Mouse (Mus musculus) CH12.LX (cell line): ENCODE data around the gene Tbl2. TPM values are rescaled to one million over a fixed set of nuclear protein-coding genes. Genes with fewer than 3 reads are reported as not detected.

Experiments
- DNase-seq: peaks from one replicate; pipeline ENCODE4 v3.0.0-alpha.2; 2013; ENCODE audit errors: extremely low read depth
- H3K27ac ChIP-seq: 2 replicates; pipeline ENCODE4 v1.5.1; 2012; ENCODE audit warnings: low read depth, mild to moderate bottlenecking, control low read depth, moderate library complexity; ENCODE audit not compliant: insufficient read depth
- H3K27me3 ChIP-seq: replicated peaks from 2 replicates; pipeline ENCODE3; 2012; ENCODE audit warnings: inconsistent platforms
- H3K36me3 ChIP-seq, 2 experiments: replicated peaks in 1 of 2; 2 replicates each; pipeline versions ENCODE3 to v1.6.1; 2012; ENCODE audit warnings: inconsistent platforms in 1 of 2, low read length in 1 of 2, mild to moderate bottlenecking in 1 of 2, mixed read lengths in 1 of 2, moderate library complexity in 1 of 2; ENCODE audit not compliant: control insufficient read depth in 1 of 2, insufficient read depth in 1 of 2
- H3K4me1 ChIP-seq, 2 experiments: 2 replicates each; pipeline ENCODE4 v1.6.1; 2012; ENCODE audit warnings: inconsistent platforms in 1 of 2, moderate library complexity in 1 of 2; ENCODE audit not compliant: insufficient read depth in 2 of 2, control insufficient read depth in 1 of 2
- H3K4me2 ChIP-seq: 2 replicates; pipeline ENCODE4 v1.6.1; 2012; ENCODE audit warnings: low read depth, mild to moderate bottlenecking, control low read depth; ENCODE audit not compliant: poor library complexity, insufficient read depth, severe bottlenecking
- H3K4me3 ChIP-seq, 3 experiments: fragments of 150-350 bp in 1 of 3; sonication (generic) in 1 of 3; replicated peaks in 1 of 3; 2 replicates each; pipeline versions ENCODE3 to v1.5.1; 2011 to 2012; ENCODE audit warnings: low read depth in 2 of 3, low read length in 2 of 3, mild to moderate bottlenecking in 2 of 3, moderate library complexity in 2 of 3, control low read depth in 1 of 3, improper control_type of control experiment in 1 of 3, inconsistent platforms in 1 of 3, mixed read lengths in 1 of 3; ENCODE audit not compliant: poor library complexity in 1 of 3
- H3K79me2 ChIP-seq: replicated peaks from 2 replicates; pipeline ENCODE4 v1.6.1; 2012; ENCODE audit warnings: mild to moderate bottlenecking, moderate library complexity; ENCODE audit not compliant: control insufficient read depth, poor library complexity, insufficient read depth, severe bottlenecking; ENCODE audit errors: extremely low read depth
- H3K9ac ChIP-seq: 2 replicates; pipeline ENCODE4 v1.6.1; 2012; ENCODE audit warnings: low read depth, mild to moderate bottlenecking, control low read depth, moderate library complexity; ENCODE audit not compliant: insufficient read depth
- H3K9me3 ChIP-seq: replicated peaks from 2 replicates; pipeline ENCODE3; 2012; ENCODE audit warnings: low read length, inconsistent platforms, mixed read lengths
- CHD1 ChIP-seq: IDR thresholded peaks from 2 replicates; pipeline ENCODE4 v1.6.1; 2012; ENCODE audit warnings: low read depth, low read length, improper control_type of control experiment, inconsistent platforms
- E2F4 ChIP-seq: IDR thresholded peaks from 2 replicates; pipeline ENCODE4 v1.6.1; 2011; ENCODE audit warnings: low read depth, low read length, improper control_type of control experiment; ENCODE audit not compliant: insufficient replicate concordance
- GABPA ChIP-seq: IDR thresholded peaks from 2 replicates; pipeline ENCODE4 v1.6.1; 2012; ENCODE audit warnings: low read depth, low read length, improper control_type of control experiment, inconsistent platforms; ENCODE audit not compliant: insufficient replicate concordance
- KAT2A ChIP-seq: IDR thresholded peaks from 2 replicates; pipeline ENCODE4 v1.6.1; 2012; ENCODE audit warnings: low read length, improper control_type of control experiment, inconsistent platforms; ENCODE audit not compliant: insufficient replicate concordance
- MAX ChIP-seq: IDR thresholded peaks from 2 replicates; pipeline ENCODE4 v1.6.1; 2011; ENCODE audit warnings: low read length, improper control_type of control experiment
- MAZ ChIP-seq: IDR thresholded peaks from 2 replicates; pipeline ENCODE4 v1.6.1; 2012; ENCODE audit warnings: low read depth, mild to moderate bottlenecking, inconsistent platforms, low read length, improper control_type of control experiment, moderate library complexity
- MXI1 ChIP-seq: IDR thresholded peaks from 2 replicates; pipeline ENCODE4 v1.6.1; 2011; ENCODE audit warnings: mild to moderate bottlenecking, low read depth, low read length, improper control_type of control experiment
- MYC ChIP-seq: IDR thresholded peaks from 2 replicates; pipeline ENCODE4 v1.6.1; 2011; ENCODE audit warnings: low read depth, mild to moderate bottlenecking, improper control_type of control experiment, low read length
- NRF1 ChIP-seq: IDR thresholded peaks from 2 replicates; pipeline ENCODE4 v1.6.1; 2014; ENCODE audit warnings: low read depth, mild to moderate bottlenecking, inconsistent platforms, low read length, improper control_type of control experiment, moderate library complexity
- PAX5 ChIP-seq: IDR thresholded peaks from 2 replicates; pipeline ENCODE4 v1.6.1; 2012; ENCODE audit warnings: low read length, inconsistent platforms, mixed read lengths
- POLR2AphosphoS2 ChIP-seq: IDR thresholded peaks from 2 replicates; pipeline ENCODE4 v1.6.1; 2011; ENCODE audit warnings: low read depth, low read length, improper control_type of control experiment
- RAD21 ChIP-seq: IDR thresholded peaks from 2 replicates; pipeline ENCODE4 v1.6.1; 2011; ENCODE audit warnings: low read depth, mild to moderate bottlenecking, low read length, improper control_type of control experiment, moderate library complexity
- RCOR1 ChIP-seq: conservative IDR thresholded peaks from 2 replicates; pipeline ENCODE4 v1.6.1; 2012; ENCODE audit warnings: low read depth, mild to moderate bottlenecking, inconsistent platforms, low read length, improper control_type of control experiment
- SIN3A ChIP-seq: IDR thresholded peaks from 2 replicates; pipeline ENCODE4 v1.6.1; 2012; ENCODE audit warnings: low read length, improper control_type of control experiment, inconsistent platforms
- SMC3 ChIP-seq: IDR thresholded peaks from 2 replicates; pipeline ENCODE4 v1.6.1; 2011; ENCODE audit warnings: low read depth, low read length, improper control_type of control experiment
- UBTF ChIP-seq: IDR thresholded peaks from 2 replicates; pipeline ENCODE4 v1.6.1; 2012; ENCODE audit warnings: low read depth, mild to moderate bottlenecking, inconsistent platforms, low read length, improper control_type of control experiment, moderate library complexity
- USF1 ChIP-seq: IDR thresholded peaks from 2 replicates; pipeline ENCODE4 v1.6.1; 2014; ENCODE audit warnings: low read depth, mild to moderate bottlenecking, inconsistent platforms, low read length, improper control_type of control experiment
- USF2 ChIP-seq: conservative IDR thresholded peaks from 2 replicates; pipeline ENCODE4 v1.6.1; 2011; ENCODE audit warnings: low read depth, low read length, improper control_type of control experiment
- ZC3H11A ChIP-seq: IDR thresholded peaks from 2 replicates; pipeline ENCODE4 v1.6.1; 2012; ENCODE audit warnings: low read depth, mild to moderate bottlenecking, inconsistent platforms, low read length, improper control_type of control experiment
- ZKSCAN1 ChIP-seq: IDR thresholded peaks from 2 replicates; pipeline ENCODE4 v1.6.1; 2012; ENCODE audit warnings: low read depth, inconsistent platforms, low read length, improper control_type of control experiment, borderline replicate concordance
- dilution Hi-C: fragments of 300-500 bp; cut with MboI; formaldehyde crosslinking; loops from 2 replicates; pipeline ENCODE4 v1.14.3; 2020; ENCODE audit warnings: low sequenced_read_pairs; ENCODE audit not compliant: extremely low pct_unique_long_range_greater_than_20kb, extremely low pct_ligation_motif_present
- in situ Hi-C: fragments of 300-500 bp; cut with MboI; formaldehyde crosslinking; loops from 3 replicates; pipeline ENCODE4 v1.14.3; 2019; ENCODE audit warnings: low sequenced_read_pairs, low pct_ligation_motif_present, low pct_unique_long_range_greater_than_20kb, mixed read lengths
- polyA plus RNA-seq: library from polyadenylated mRNA; unstranded; fragments of >175 nt; gene quantifications from 2 replicates; pipeline ENCODE4 v1.2.1, GENCODE M21; 2012; ENCODE audit warnings: low read depth; ENCODE audit not compliant: insufficient read length
- total RNA-seq, 2 experiments: library from RNA; depleted of rRNA; stranded (reverse); fragments of 300-350 nt in 1 of 2; fragments of >200 nt in 1 of 2; gene quantifications; 2 replicates each; pipeline ENCODE4 v1.2.3; 2012 to 2014

Gene Tbl2
- total and polyA plus RNA-seq, 3 experiments: 20.0 to 31.9 (median 24.8) TPM

GRCm38 (mm10) chr5:135127669-135128068 lies 21.8 kb upstream of the Tbl2 start:
- peaks cover 9% of the 10 kb centered on the region for H3K9me3 ChIP-seq
- H3K27ac ChIP-seq: no peak overlapping the region
- no peaks in the 10 kb centered on the region for H3K79me2 ChIP-seq
- H3K4me2 ChIP-seq: no peak overlapping the region
- H3K36me3 ChIP-seq: no peaks in the 10 kb centered on the region
- H3K27me3 ChIP-seq: peaks cover 91% of the 10 kb centered on the region
- H3K4me1 ChIP-seq: 0 out of 4 replicates have a peak, but pooled peaks cover 0 to 2% of the 10 kb centered on the region in 2 experiments
- no peak for DNase-seq
- dilution Hi-C loops (no loop called here), in situ Hi-C loops (no loop called here)
- no peak overlapping the region for H3K9ac ChIP-seq
- no peak for TF ChIP-seq MXI1
- TF ChIP-seq USF2: no peak
- TF ChIP-seq UBTF: no peak
- no peak for TF ChIP-seq MAX
- no peak for TF ChIP-seq KAT2A
- no peak for TF ChIP-seq SMC3
- no peak for TF ChIP-seq PAX5
- no peak for TF ChIP-seq GABPA
- TF ChIP-seq POLR2AphosphoS2: no peak
- TF ChIP-seq SIN3A: no peak
- no peak for TF ChIP-seq MAZ
- no peak for TF ChIP-seq ZC3H11A
- TF ChIP-seq RCOR1: no peak
- TF ChIP-seq CHD1: no peak
- TF ChIP-seq USF1: no peak
- no peak overlapping the region for H3K4me3 ChIP-seq

GRCm38 (mm10) chr5:135129747-135130146 lies 19.7 kb upstream of the Tbl2 start:
- no peak for DNase-seq
- Histone ChIP-seq H3K9ac (no peak overlapping the region), H3K79me2 (no peaks in the 10 kb centered on the region), H3K27ac (no peak overlapping the region), H3K4me3 (no peak overlapping the region), H3K9me3 (peaks cover 9% of the 10 kb centered on the region), H3K27me3 (peaks cover 96% of the 10 kb centered on the region)
- in situ Hi-C loops: no loop called here
- TF ChIP-seq RAD21 (no peak), ZKSCAN1 (no peak), POLR2AphosphoS2 (no peak), MYC (no peak), SIN3A (no peak), E2F4 (no peak), NRF1 (no peak)
- TF ChIP-seq, all 38 proteins: peak for 0
- no peaks in the 10 kb centered on the region for H3K36me3 ChIP-seq
- dilution Hi-C loops: no loop called here
- H3K4me2 ChIP-seq: no peak overlapping the region
- peaks cover 2 to 11% of the 10 kb centered on the region in 2 experiments; a peak in 2 of 4 replicates for H3K4me1 ChIP-seq
